Mouse (Mus musculus) lung, postnatal 0 days (tissue): Measurements from ENCODE around the gene Mup17. TPM values are rescaled to one million over a fixed set of nuclear protein-coding genes. Genes with fewer than 3 reads are reported as not detected.
"Not testable (repeated sequence)": the region's sequence is repeated elsewhere in the genome, so short reads cannot be mapped to it uniquely, and the experiment has no call there.

Experiments used
- ATAC-seq: fragments of 200-750 bp; cut with Nextera tagmentation; 2 replicates; pipeline ENCODE4 v1.8.0; 2017; ENCODE audit warnings: moderate library complexity
- DNase-seq: peaks from one replicate; pipeline ENCODE4 v3.0.0-alpha.2; 2016; ENCODE audit warnings: low spot score
- H3K27ac ChIP-seq: fragments of 300-500 bp; sonication (generic); 2 replicates; pipeline ENCODE4 v1.5.1; 2014; ENCODE audit warnings: antibody characterized with exemption, mild to moderate bottlenecking, low read length, mixed read lengths
- H3K27me3 ChIP-seq: fragments of 300-500 bp; sonication (generic); replicated peaks from 2 replicates; pipeline ENCODE4 v1.6.1; 2014; ENCODE audit warnings: low read length, mixed read lengths; ENCODE audit not compliant: insufficient read depth
- H3K36me3 ChIP-seq: fragments of 300-500 bp; sonication (generic); 2 replicates; pipeline ENCODE4 v1.6.1; 2014; ENCODE audit warnings: low read length, mixed read lengths; ENCODE audit not compliant: insufficient read depth
- H3K4me1 ChIP-seq: fragments of 300-500 bp; sonication (generic); 2 replicates; pipeline ENCODE4 v1.6.1; 2014; ENCODE audit warnings: antibody characterized with exemption, low read depth, low read length, mixed read lengths; ENCODE audit not compliant: insufficient read depth
- H3K4me2 ChIP-seq: fragments of 300-500 bp; sonication (generic); replicated peaks from 2 replicates; pipeline ENCODE4 v1.6.1; 2014; ENCODE audit warnings: low read depth, mild to moderate bottlenecking, low read length, moderate library complexity, mixed read lengths
- H3K4me3 ChIP-seq: fragments of 300-500 bp; sonication (generic); 2 replicates; pipeline ENCODE4 v1.5.1; 2014; ENCODE audit warnings: low read depth, low read length
- H3K9ac ChIP-seq: fragments of 300-500 bp; sonication (generic); replicated peaks from 2 replicates; pipeline ENCODE4 v1.6.1; 2014; ENCODE audit warnings: low read depth, mild to moderate bottlenecking
- H3K9me3 ChIP-seq: fragments of 300-500 bp; sonication (generic); 2 replicates; pipeline ENCODE4 v1.6.1; 2016; ENCODE audit warnings: low read length, mixed read lengths
- CTCF ChIP-seq: IDR thresholded peaks from 2 replicates; pipeline ENCODE4 v1.5.1; 2016; ENCODE audit warnings: antibody characterized with exemption, mild to moderate bottlenecking
- WGBS: fragments of 180-500 bp; shearing (Covaris S2); extraction: QIAGEN DNeasy Blood & Tissue Kit; methylation state at CpG from one replicate; pipeline ENCODE4 v1.1.7; 2014; 5-methylcytosine and 5-hydroxymethylcytosine counted together
- polyA plus RNA-seq: library from polyadenylated mRNA; unstranded; fragments of >200 nt; fragmentation: Nextera tagmentation; extraction: Ambion mirVana; gene quantifications from 2 replicates; pipeline ENCODE4 v1.2.1, GENCODE M21; 2015

The Mup17 gene
- polyA plus RNA-seq = not detected in 2 replicates

DNA sequence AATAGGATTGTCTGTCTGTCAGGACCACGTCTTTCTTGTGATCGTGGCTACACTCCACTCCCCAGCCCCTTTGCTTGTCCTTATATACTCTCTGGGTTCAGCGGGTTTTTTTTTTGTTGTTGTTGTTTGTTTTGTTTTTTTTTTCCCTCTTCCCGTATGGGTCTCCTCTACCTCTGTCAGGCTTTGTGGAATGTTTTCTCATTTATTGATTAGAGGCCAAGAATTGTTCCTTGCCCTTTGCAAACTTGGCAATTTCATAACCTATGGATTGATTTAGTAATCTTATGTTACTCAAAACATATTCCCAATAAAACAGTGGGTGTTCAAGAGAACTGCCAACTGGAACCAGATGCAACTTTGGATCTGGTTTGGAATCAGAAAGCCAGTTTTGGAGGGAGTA lies at the start of gene Mup17:
Mup17 (minus strand) TSS at position 101 of the 400 bp plus-strand sequence.
- H3K27me3 ChIP-seq, H3K9ac ChIP-seq, DNase-seq, H3K4me3 ChIP-seq, H3K27ac ChIP-seq, H3K9me3 ChIP-seq, H3K4me2 ChIP-seq, H3K4me1 ChIP-seq, ATAC-seq, H3K36me3 ChIP-seq: not testable (repeated sequence)
- 72% methylated on average over 2 of the region's 4 CpGs for WGBS

DNA sequence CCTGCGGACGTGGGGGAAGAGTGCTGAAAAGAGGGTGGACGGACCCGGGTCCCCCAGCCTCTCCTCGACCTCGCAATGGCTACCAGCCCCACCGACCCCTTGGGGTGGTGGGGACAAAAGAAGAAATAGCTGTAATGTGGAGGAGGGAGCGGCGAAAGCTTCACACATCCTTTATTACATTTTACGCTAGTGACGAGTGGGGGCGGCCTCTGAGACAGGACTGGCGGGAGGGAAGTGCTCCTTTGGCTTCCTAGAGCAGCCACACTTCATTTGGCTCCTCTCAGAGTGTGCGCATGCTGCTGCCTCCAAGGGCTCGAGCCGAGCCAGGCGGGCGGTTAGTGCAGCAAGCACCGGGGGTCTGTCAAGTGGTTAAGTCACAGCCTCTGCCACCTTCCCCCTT lies 24.1 kb downstream of the Mup17 start:
- H3K27me3 ChIP-seq, H3K36me3 ChIP-seq, ATAC-seq, H3K4me2 ChIP-seq, H3K4me1 ChIP-seq, DNase-seq, H3K27ac ChIP-seq, H3K9ac ChIP-seq, H3K4me3 ChIP-seq, H3K9me3 ChIP-seq: not testable (repeated sequence)
- WGBS = 82% methylated on average over 17 of the region's 19 CpGs

DNA sequence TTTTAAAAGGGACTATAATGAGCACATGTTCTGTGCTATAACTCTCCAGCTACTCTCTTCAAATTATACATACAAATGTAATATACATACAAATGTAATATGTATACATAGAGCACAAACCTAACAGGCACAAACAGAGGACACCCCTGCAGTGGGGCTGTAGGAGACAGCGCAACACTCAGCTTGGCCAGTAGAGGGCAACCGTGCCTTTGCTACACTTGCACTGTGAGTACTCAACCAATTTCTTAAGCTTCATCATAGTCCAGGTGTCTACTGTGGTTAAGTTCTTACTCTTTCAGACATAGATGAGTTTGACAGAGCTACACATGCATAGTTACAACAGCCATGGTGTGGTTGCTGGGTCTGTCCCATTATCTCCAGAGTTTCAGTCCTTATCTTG lies 39.8 kb downstream of the Mup17 start:
- not testable (repeated sequence) for H3K9me3 ChIP-seq, DNase-seq, H3K4me1 ChIP-seq, H3K9ac ChIP-seq, ATAC-seq, H3K4me2 ChIP-seq, H3K36me3 ChIP-seq, H3K27ac ChIP-seq, H3K27me3 ChIP-seq, H3K4me3 ChIP-seq
- TF ChIP-seq CTCF = peak; percentile 38
- WGBS = 40% methylated on average over 2 of the region's 2 CpGs

Other genes with a start within 250 kb of the Mup17 start
- not detected in 2 replicates for gene Mup15, start 156.1 kb downstream of the Mup17 start, polyA plus RNA-seq
- not detected in 2 replicates for gene Mup16, start 76.3 kb downstream of the Mup17 start, polyA plus RNA-seq
- gene Mup18, start 78.3 kb upstream of the Mup17 start, polyA plus RNA-seq = not detected in 2 replicates
- gene Mup19, start 186.4 kb upstream of the Mup17 start, polyA plus RNA-seq = not detected in 2 replicates
- not detected in 2 replicates for gene Mup5, start 239.4 kb upstream of the Mup17 start, polyA plus RNA-seq